Mouse (Mus musculus): ENCODE measurements around the gene Grm4.

The Grm4 gene

DNA sequence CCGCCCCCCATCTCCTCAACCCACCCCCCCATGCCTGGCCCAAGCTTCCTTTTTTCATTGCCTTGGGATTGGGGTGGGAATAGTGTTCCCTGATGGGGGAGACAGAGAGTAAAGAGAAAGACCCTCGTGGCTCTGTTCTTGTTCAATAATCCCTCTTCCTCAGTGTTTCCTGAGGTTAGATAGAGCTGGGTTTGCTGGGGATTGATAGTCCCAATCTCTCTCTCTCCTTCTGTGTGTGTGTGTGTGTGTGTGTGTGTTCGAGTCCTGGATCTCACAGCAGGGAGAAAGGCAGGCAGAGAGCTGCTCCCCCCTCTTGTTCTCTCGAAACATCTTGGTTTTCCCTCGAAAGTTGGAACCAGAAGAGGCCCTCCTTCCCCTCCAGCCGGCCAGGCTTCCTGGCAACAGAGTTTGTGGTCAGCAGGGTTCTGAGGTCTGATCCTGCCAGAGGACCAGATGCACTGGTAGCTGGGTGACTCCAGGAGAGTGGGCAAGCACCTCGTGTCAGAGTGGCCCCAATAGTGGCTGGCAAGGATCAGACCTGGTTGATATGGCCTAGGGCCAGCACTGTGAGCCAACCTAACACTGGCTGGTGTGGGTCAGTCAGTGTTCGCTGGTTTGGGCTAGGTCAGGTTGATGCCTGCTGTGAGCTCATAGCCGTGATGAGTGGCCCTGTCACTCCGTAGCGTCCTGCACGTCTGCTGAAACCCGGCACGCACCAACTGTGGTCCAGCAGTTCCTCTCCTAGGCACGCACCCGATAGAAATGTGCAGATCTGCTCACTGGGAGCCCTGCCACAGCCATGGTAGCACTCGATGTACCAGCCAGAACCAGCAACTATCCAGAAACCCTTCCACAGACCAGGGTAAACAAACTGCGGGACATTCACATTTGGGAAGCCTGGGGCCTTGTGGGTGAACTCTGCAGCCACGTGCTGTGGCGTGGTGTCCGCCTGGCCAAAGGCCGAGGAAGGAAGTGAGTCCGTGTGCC, 31.3 kb upstream of the Grm4 start:
- CTCF ChIA-PET: interaction anchor here (0.7 kb wide), 1 partner anchor 16 kb away, joined by 4 read pairs; no protein-coding TSS in a partner anchor

GRCm38 (mm10) chr17:27551393-27551940, 30.3 kb upstream of the Grm4 start:
- CTCF ChIA-PET: interaction anchor here (0.7 kb wide), 1 partner anchor 17 kb away, joined by 4 read pairs; no protein-coding TSS in a partner anchor

DNA sequence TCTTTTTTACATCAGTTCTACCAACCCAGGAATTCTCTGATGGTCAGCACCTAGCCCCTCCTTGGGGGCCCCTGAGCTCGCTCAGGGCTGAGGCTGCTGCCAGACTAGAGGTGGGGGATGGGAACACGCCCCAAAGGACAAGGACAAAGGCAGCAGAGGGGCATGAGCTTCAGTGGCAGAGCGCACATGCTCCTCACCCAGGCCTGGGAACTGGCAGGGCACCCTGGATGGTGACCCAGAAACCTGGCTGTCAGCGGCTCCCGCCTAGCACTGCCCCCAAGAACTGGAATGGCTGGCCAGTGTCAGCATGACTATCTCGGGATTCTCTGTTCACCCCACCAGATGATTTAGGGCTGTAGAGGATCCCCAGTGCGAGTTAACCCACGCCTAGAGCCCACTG, 28.0 kb upstream of the Grm4 start:
- CTCF ChIA-PET: interaction anchor here (0.6 kb wide), 1 partner anchor 116 kb away, joined by 4 read pairs; no protein-coding TSS in a partner anchor

- CTCF ChIA-PET: interaction anchor here (0.6 kb wide), 1 partner anchor 14 kb away, joined by 4 read pairs; no protein-coding TSS in a partner anchor
Measured at GRCm38 (mm10) chr17:27547253-27547868, 26.2 kb upstream of the Grm4 start.

GRCm38 (mm10) chr17:27546574-27547085, 25.4 kb upstream of the Grm4 start:
- CTCF ChIA-PET: no interaction called here

- CTCF ChIA-PET: no interaction called here
Measured at GRCm38 (mm10) chr17:27545991-27546390, 24.8 kb upstream of the Grm4 start.

- CTCF ChIA-PET: no interaction called here
Measured at GRCm38 (mm10) chr17:27544551-27544950, 23.3 kb upstream of the Grm4 start.

DNA sequence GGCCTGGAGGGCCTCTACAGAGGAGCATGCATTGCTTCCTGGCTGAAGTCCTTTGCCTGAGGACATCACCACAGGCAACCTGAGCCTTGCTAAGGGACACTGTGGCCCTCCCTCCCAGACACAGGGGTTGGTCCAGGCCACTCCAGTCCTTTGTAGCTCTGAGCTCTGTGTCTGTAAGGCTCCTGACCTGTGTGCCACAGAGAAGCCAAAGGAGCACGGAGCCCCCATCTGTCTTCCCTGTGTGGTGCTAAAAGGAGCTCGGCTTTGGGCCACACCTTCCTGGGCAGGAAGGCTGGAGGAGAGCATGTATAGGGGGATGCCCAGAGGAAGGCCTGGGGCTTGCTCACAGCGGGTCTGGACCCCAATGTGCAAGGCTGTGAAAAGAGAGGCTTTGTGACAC, 20.8 kb upstream of the Grm4 start:
- CTCF ChIA-PET: no interaction called here

GRCm38 (mm10) chr17:27541261-27541660, 20.1 kb upstream of the Grm4 start:
- CTCF ChIA-PET: no interaction called here

GRCm38 (mm10) chr17:27534718-27535117, 13.5 kb upstream of the Grm4 start:
- CTCF ChIA-PET: interaction anchor here (0.5 to 1.1 kb wide), 4 partner anchors 30 to 237 kb away, joined by 3 to 9 read pairs (median 4); no protein-coding TSS in a partner anchor

DNA sequence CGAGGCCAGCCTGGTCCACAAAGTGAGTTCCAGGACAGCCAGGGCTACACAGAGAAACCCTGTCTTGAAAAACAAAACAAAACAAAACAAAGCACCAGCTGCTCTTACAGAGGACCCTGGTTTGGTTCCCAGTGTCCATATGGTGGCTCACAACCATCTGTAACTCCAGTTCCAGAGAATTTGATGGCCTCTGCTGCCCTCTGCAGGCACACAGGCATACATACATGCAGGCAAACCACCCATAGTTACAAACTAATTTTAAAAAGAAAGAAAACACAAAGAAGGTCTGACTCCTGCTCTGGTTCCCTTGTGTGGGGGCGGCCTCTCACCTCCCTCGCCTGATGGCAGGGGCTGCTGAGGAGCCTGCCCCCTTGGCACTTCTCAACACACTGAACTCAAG, 12.2 kb upstream of the Grm4 start:
- CTCF ChIA-PET: interaction anchor here (0.6 to 1.1 kb wide), 4 partner anchors 15 to 345 kb away, joined by 3 to 9 read pairs (median 4); no protein-coding TSS in a partner anchor

DNA sequence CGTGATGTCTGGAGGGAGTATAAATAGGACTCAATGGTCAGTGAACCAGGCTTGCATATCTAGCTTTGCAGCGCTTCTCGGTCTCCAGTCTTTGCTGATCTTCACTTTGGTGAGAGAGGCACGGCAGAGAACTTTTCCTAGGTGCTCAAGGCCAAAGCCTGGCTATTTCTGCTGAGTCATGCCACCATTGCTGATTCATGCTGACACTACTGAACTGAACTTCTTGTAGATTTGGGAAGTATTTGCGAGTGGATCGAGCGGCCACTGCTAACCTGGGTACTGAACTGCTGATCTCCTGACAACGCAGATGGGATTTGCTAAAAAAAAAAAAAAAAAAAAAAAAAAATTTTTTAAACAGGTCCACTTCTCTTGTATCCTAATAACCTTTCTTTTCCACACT, 10.9 kb upstream of the Grm4 start:
- CTCF ChIA-PET: no interaction called here

DNA sequence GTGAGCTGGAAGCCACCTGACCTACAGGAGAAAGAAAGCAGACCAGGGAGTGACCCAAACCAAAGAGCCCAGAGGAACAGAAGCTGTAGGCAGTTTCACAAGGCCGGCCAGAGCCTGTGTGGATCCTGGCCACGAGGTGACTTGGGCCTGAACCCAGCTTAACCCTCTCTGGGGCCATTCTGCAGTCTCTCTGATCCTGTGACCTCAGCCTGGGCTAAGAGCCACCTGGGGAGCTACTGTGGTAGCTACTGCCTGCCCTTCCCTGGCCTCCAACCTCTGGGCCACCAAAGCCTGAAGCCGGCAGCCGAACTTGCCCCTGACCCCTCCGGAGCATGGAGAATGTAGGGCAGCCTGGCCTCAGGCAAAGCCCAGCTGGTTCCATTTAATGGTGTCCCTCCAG, 7.6 kb upstream of the Grm4 start:
- CTCF ChIA-PET: no interaction called here

GRCm38 (mm10) chr17:27528030-27528429, 6.8 kb upstream of the Grm4 start:
- CTCF ChIA-PET: interaction anchor here (0.6 kb wide), 1 partner anchor 1187 kb away, joined by 3 read pairs; no protein-coding TSS in a partner anchor

DNA sequence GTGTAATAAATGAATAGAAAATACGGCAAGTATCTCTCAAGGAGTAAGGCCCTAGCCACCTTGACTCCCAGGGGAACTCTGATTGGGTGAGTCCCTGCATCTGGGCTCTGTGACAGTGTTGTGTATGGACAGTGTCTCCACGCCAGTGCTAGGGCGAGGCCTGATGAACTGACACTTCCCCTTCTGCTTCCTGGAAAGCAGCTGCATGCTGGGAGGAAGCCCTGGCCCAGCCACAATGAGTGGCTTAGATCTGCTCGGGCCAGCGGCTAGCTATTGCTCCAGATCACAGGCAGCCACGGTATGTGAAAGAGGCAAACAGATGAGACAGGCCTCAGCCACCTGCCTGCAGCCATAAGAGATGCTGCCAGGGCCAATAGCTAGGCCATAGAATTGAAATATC, 6.0 kb upstream of the Grm4 start:
- CTCF ChIA-PET: no interaction called here

DNA sequence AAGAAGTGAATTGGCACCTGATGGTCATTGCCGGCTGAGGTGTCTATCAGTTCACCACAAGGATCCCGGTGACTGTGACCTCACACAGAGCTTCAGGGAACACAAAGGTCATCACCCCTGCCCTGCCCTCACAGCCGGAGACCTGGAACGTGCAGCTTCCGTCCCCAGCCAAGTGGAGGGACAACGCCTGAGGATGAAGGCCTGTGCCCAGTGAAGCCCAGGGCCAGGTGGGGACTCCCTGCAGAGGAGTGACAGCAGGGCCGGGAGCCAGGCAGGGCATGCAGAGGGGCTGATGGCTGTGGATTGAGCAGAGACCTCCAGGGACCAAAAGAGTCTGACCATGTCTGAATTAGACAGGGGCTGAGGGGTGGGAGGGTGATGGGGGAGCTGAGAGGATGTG, 1.9 kb upstream of the Grm4 start:
- CTCF ChIA-PET: no interaction called here

- CTCF ChIA-PET: interaction anchor here (0.6 to 1.6 kb wide), 2 partner anchors 331 to 433 kb away, joined by 3 to 4 read pairs; no protein-coding TSS in a partner anchor
Measured at GRCm38 (mm10) chr17:27520557-27520956, 646 bp downstream of the Grm4 start.

GRCm38 (mm10) chr17:27518700-27519595, 2.3 kb downstream of the Grm4 start:
- CTCF ChIA-PET: interaction anchor here (0.8 kb wide), 1 partner anchor 69 kb away, joined by 3 read pairs; no protein-coding TSS in a partner anchor

GRCm38 (mm10) chr17:27518296-27518695, 2.9 kb downstream of the Grm4 start:
- CTCF ChIA-PET: no interaction called here

DNA sequence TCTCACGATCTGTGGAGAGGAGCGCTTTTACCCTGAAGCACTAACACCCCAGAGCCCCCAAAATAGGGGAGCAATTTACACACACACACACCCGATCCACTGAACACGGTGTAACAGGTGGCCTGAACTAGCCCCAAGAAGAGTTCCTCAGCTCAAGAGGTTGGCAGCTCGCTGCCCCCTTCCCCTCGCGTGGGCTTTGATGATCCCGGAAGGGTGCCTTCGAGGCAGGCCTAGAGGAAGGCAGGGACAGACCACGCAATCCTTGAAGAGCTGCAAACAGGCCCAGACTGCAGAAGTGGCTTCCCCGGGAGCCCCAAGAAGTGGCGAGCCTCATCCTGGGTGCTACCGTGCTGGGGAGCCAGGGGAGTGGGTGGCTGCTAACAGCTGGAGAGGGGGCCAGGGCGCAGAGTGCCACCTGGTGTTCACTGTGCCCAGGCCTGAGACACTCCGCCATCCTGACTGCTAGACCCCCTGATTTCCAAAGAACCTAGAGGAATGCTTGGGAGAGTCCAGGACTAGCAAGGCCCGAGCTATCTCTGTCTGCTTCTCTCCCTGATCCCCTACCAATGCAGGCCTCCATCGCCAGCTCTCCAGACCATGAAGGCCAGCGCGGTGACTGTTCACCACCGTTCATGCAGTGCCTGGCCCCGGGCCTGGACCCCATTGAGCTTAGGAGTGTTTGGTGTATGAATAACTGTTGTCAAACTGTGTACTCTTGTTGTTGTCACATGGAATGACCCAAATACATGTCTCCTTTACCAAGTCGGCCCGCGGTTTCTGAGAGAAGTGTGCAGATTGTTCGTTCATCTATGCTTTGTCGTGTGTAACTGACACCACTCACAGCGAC, 7.1 kb downstream of the Grm4 start:
- CTCF ChIA-PET: no interaction called here

Measured in spleen, embryonic (tissue).